Mouse (Mus musculus): ENCODE results near the gene Zfp358. TPM values are rescaled to one million over a fixed set of nuclear protein-coding genes. Genes with fewer than 3 reads are reported as not detected.

Zfp358 gene
- polyA plus RNA-seq, 1 experiment = not detected

GRCm38 (mm10) chr8:3495578-3496427 lies 2.9 kb downstream of the Zfp358 start:
- TF ChIP-seq CTCF (IDR thresholded peaks at IDR 0.05; ENCODE audit: insufficient read depth, low read depth, low read length) (no peak), POLR2A (IDR thresholded peaks at IDR 0.05; ENCODE audit: insufficient read depth, low read depth, low read length) (no peak)
- 96% methylated on average over 44 of the region's 44 CpGs for WGBS
- Histone ChIP-seq H3K27ac (ENCODE audit: insufficient read depth, low read depth, low read length) (no peak overlapping the region), H3K4me1 (ENCODE audit: control insufficient read depth, insufficient read depth, low read length) (peaks cover 11% of the 10 kb centered on the region), H3K4me3 (ENCODE audit: insufficient read depth, low read depth, low read length) (no peak overlapping the region)

DNA sequence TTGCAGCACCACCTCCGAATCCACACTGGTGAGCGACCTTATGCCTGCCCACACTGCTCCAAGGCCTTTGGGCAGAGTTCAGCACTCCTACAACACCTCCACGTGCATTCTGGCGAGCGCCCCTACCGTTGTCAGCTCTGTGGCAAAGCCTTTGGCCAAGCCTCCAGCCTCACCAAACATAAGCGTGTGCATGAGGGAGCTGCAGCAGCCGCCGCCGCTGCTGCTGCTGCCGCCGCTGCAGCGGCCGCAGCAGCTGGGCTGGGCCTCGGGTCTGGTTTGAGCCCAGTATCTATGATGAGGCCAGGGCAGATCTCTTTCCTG lies 3.5 kb downstream of the Zfp358 start:
- peaks cover 11% of the 10 kb centered on the region for H3K4me1 ChIP-seq (ENCODE audit: control insufficient read depth, insufficient read depth, low read length)

GRCm38 (mm10) chr8:3498583-3498982 lies 5.6 kb downstream of the Zfp358 start:
- H3K4me1 ChIP-seq (ENCODE audit: control insufficient read depth, insufficient read depth, low read length) = peaks cover 11% of the 10 kb centered on the region
- no peak for TF ChIP-seq CTCF (IDR thresholded peaks at IDR 0.05; ENCODE audit: insufficient read depth, low read depth, low read length)
- H3K27ac ChIP-seq (ENCODE audit: insufficient read depth, low read depth, low read length) = no peak overlapping the region
- no peak overlapping the region for H3K4me3 ChIP-seq (ENCODE audit: insufficient read depth, low read depth, low read length)
- 88% methylated on average over 3 of the region's 3 CpGs for WGBS

More for the DNA sequence above, 3.5 kb downstream of the Zfp358 start:
- TF ChIP-seq CTCF (IDR thresholded peaks at IDR 0.05; ENCODE audit: insufficient read depth, low read depth, low read length) = no peak
- TF ChIP-seq POLR2A (IDR thresholded peaks at IDR 0.05; ENCODE audit: insufficient read depth, low read depth, low read length) = no peak
- Histone ChIP-seq H3K27ac (ENCODE audit: insufficient read depth, low read depth, low read length) (no peak overlapping the region), H3K4me3 (ENCODE audit: insufficient read depth, low read depth, low read length) (no peak overlapping the region)
- WGBS = 94% methylated on average over 15 of the region's 15 CpGs

GRCm38 (mm10) chr8:3499751-3500150 lies 6.8 kb downstream of the Zfp358 start:
- 2% methylated on average over 8 of the region's 8 CpGs for WGBS
- H3K4me1 ChIP-seq (ENCODE audit: control insufficient read depth, insufficient read depth, low read length) = peaks cover 8% of the 10 kb centered on the region; the same call in 1 of the 2 replicates
- peak overlapping the region; percentile 98 for H3K4me3 ChIP-seq (ENCODE audit: insufficient read depth, low read depth, low read length)
- TF ChIP-seq CTCF (IDR thresholded peaks at IDR 0.05; ENCODE audit: insufficient read depth, low read depth, low read length) = no peak
- TF ChIP-seq POLR2A (IDR thresholded peaks at IDR 0.05; ENCODE audit: insufficient read depth, low read depth, low read length) = no peak
- H3K27ac ChIP-seq (ENCODE audit: insufficient read depth, low read depth, low read length) = peak overlapping the region; percentile 89

DNA sequence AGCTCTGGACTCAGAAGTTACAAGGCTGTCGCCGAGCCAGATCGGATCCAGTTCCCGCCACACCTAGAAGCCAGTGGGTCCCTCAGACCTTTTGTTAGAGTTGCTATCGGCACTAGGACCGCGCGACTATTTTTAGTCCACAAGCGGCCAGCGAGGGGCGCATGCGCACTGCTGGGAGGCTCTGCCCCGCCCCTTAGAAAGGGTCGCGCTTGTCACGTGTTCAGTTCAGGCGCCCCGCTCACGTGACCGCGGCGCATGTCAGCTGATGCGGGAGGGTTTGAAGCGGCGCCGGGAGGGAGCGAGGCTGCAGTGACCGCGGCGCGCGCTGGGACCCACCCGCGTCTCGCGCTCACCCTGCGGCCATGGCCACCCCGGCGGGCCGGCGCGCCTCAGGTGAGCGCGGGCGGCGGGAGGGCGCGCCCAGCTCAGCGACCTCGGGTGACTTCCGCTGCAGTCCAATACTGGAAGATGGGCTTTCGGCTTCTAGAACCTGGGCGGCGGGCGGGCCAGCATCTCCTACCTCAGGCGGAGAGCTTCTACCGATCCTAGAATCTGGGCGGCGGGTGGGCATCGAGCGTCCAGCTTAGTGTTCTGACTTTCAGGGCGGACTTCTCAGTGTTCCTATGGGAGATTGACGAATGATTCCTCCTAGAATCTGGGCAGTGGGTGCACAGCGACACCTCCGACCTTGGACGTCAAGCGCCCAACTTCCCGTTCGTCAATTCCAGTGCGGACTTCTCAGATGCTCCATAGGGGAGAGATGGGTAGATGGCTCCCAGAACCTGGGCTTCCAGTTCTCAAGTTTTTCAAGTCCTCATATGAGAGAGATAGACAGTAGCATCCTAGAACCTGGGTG lies 7.5 kb downstream of the Zfp358 start, which contains the start of gene Mcoln1:
Mcoln1 (plus strand) TSS at position 223 of the 856 bp plus-strand sequence.
- TF ChIP-seq CTCF (IDR thresholded peaks at IDR 0.05; ENCODE audit: insufficient read depth, low read depth, low read length) (no peak), POLR2A (IDR thresholded peaks at IDR 0.05; ENCODE audit: insufficient read depth, low read depth, low read length) (peak; percentile 93)
- Histone ChIP-seq H3K4me1 (ENCODE audit: control insufficient read depth, insufficient read depth, low read length) (peaks cover 8% of the 10 kb centered on the region; the same call in 1 of the 2 replicates), H3K4me3 (ENCODE audit: insufficient read depth, low read depth, low read length) (peak within 1 kb of the TSS; percentile 98), H3K27ac (ENCODE audit: insufficient read depth, low read depth, low read length) (peak within 1 kb of the TSS; percentile 89)
- under 1% methylated on average over 70 of the region's 70 CpGs for WGBS

GRCm38 (mm10) chr8:3502217-3502616 lies 9.3 kb downstream of the Zfp358 start:
- 40% methylated on average over 4 of the region's 4 CpGs for WGBS
- H3K27ac ChIP-seq (ENCODE audit: insufficient read depth, low read depth, low read length) = no peak overlapping the region
- TF ChIP-seq POLR2A (IDR thresholded peaks at IDR 0.05; ENCODE audit: insufficient read depth, low read depth, low read length) (no peak), CTCF (IDR thresholded peaks at IDR 0.05; ENCODE audit: insufficient read depth, low read depth, low read length) (no peak)
- H3K4me1 ChIP-seq (ENCODE audit: control insufficient read depth, insufficient read depth, low read length) = no peaks in the 10 kb centered on the region
- H3K4me3 ChIP-seq (ENCODE audit: insufficient read depth, low read depth, low read length) = no peak overlapping the region

- WGBS = 88% methylated on average over 6 of the region's 6 CpGs
- no peaks in the 10 kb centered on the region for H3K4me1 ChIP-seq (ENCODE audit: control insufficient read depth, insufficient read depth, low read length)
- TF ChIP-seq CTCF (IDR thresholded peaks at IDR 0.05; ENCODE audit: insufficient read depth, low read depth, low read length) (no peak), POLR2A (IDR thresholded peaks at IDR 0.05; ENCODE audit: insufficient read depth, low read depth, low read length) (no peak)
These were observed 15.2 kb downstream of the Zfp358 start for GRCm38 (mm10) chr8:3507979-3508754.

DNA sequence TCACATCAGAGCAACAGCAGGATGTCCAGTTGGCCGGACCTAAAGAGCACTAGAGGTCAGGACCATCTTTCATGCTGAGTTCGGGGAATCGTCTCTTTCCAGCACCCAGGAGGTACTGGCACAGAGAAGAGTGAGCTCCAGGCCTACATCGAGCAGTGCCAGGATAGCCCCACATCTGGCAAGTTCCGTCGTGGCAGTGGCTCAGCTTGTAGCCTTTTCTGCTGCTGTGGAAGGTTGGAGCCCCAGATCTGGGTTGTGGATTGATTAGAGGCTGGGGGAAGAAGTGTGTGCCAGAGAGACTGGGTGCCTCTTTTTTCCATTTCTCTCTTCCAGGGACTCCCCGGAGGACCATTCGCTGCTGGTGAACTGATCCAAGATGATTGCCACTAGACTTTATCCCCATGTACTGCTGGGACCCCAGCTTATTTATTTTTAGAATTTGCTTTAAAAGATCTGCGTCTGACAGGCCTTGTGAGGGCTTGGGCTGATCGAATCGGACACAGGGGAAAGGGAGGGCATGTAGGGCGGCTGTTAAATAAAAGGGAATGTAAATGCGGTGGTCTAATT lies 21.8 kb downstream of the Zfp358 start:
- H3K27ac ChIP-seq (ENCODE audit: insufficient read depth, low read depth, low read length) = peak overlapping the region; percentile 27; the same call in 1 of the 2 replicates
- peaks cover 8% of the 10 kb centered on the region for H3K4me1 ChIP-seq (ENCODE audit: control insufficient read depth, insufficient read depth, low read length)
- peak overlapping the region; percentile 70 for H3K4me3 ChIP-seq (ENCODE audit: insufficient read depth, low read depth, low read length)
- TF ChIP-seq POLR2A (IDR thresholded peaks at IDR 0.05; ENCODE audit: insufficient read depth, low read depth, low read length) = no peak
- no peak for TF ChIP-seq CTCF (IDR thresholded peaks at IDR 0.05; ENCODE audit: insufficient read depth, low read depth, low read length)
- 24% methylated on average over 13 of the region's 13 CpGs for WGBS

More at GRCm38 (mm10) chr8:3507979-3508754, 15.2 kb downstream of the Zfp358 start:
- H3K4me3 ChIP-seq (ENCODE audit: insufficient read depth, low read depth, low read length) = no peak overlapping the region
- no peak overlapping the region for H3K27ac ChIP-seq (ENCODE audit: insufficient read depth, low read depth, low read length)
